Mouse (Mus musculus) G1E-ER4 (cell line): ENCODE results near the gene Hs3st3b1. TPM values are rescaled to one million over a fixed set of nuclear protein-coding genes. Genes with fewer than 3 reads are reported as not detected.

Experiments used
- GATA1 ChIP-seq: IDR thresholded peaks from one replicate; pipeline ENCODE4 v1.8.0; 2012; ENCODE audit warnings: low read length, inconsistent platforms
- polyA plus RNA-seq: library from polyadenylated mRNA; stranded (reverse); fragments of >175 nt; gene quantifications from 2 replicates; pipeline ENCODE4 v1.2.3, GENCODE M21; 2012

Hs3st3b1 gene
- polyA plus RNA-seq = not detected in 2 replicates

DNA sequence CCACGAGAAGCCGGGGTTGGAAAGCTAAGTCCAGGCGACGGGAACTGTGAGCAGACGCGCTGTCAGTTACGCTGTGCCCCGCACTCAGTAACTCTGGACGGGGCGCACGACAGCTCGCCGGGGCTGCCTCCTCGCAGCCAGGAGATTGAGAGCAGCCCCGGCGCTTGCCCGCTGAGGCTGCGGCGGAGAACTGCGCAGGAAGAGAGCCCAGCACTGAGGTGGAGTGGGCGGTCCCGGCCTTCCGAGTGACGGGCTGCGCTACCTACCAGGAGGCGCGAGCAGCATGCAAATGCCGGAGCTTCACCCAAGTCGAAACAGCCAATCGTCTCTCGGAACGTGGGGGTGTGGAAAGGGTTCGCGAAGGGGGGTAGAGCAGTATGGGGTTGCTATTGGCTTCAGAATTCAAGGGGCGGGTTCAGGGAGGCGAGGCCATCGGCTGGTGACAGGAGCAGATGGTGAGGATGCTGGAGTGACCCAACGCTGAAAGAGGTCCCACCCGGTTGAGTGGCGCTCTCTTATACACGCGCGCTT, at the start of gene Hs3st3b1:
Gene Hs3st3b1 (minus strand): TSS at position 200 of the 531 bp plus-strand sequence.
- TF ChIP-seq GATA1 = no peak

DNA sequence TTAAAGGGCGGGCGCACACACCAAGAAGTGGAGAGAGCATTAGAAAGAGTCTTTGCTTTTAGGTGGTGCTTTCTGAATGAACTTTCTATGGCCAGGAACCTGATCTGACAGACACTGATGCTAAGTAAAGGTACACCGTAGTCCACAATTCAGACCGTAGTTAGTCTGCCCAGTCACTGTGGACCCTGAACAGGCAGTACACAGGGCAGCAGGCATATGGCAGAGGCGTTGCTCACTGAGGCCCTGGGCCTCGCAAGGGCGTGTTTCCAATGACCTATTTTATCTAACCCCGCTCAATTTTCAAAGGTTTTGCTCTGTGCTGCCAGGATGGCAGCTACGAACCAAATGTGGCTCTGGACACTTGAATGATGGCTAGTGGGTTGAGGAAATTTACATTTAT, 49.4 kb upstream of the Hs3st3b1 start:
- TF ChIP-seq GATA1 = no peak

DNA sequence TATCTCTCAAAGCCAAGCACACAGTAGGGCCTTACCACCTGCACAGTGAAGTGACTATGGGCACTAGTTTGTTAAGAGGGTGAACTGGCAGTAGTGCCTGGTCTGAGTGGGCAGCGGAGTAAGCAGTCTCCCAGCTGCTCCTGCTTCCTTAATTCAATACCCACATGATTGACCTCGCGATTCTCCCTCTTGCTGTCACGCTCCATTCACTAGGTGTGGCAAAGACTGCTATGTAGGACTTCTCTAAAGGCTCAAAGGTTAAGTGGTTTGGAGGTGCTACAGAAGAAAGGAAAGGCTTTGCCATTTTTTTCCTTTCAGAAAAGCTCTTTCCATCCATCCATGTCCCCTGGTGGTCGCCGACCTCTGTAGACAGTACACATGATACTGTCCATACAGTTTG, 48.7 kb upstream of the Hs3st3b1 start:
- no peak for TF ChIP-seq GATA1

DNA sequence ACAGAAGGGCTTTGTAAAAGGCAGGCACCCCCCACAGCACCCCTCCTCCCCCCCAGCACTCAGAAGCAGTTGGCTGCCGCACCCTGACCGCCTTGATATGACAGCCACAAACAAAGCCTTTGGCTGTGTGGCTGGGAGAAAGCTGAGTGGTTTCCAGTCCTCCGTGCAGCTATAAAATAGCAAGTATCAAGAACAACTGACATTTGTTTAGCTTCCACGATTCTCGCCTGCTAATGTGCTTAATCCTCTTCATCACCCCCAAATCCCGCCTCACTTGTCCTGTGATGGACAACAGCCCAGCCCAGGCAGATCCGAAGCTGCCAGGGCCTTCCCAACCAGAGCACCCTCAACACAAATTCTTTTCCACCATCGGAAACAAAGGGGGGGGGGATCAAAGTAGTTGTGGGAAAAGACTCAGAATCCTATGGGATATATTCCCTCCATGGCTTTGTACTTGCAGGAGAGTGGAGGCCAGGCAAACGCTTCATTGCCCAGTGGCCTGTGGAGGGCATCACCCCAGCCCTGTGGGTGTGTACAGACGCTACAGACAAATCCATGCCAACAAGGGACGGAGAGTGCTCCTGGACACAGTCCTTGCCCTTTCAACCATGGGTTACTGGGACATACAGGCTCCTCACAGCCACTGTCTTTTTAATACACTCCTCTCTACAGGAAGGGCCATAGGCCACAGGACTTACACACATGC, 47.3 kb upstream of the Hs3st3b1 start:
- no peak for TF ChIP-seq GATA1

DNA sequence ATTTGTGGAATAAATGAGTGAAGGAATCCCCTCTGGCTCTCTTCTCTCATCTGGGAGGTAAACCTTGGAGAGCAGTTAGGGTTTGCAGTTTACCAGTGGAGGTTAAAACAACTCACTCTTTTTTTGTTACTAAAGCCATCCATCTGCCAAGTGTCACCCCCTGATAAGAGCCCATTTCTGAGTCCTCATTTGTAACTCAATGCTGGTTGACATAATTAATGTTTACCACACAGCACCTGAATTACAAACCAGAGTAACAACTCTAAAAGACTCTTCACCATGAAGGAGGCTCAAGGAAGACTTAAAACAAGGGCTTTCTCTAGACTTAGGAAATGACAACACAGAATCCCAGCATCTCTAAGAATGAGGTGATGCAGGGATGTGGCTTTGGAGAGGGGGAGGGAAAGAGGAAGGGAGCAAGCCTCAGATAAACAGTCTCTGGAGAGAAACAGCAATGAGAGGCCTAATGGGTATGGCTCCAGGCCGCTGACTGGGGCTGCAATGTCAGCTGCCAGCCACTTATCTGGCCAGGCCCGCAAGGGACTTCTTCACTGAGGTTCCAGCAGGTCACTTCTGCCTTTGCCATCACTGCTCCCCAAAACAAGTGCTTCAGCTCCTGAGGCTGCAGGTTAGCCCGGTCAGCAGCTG, 46.4 kb upstream of the Hs3st3b1 start:
- TF ChIP-seq GATA1 = no peak

DNA sequence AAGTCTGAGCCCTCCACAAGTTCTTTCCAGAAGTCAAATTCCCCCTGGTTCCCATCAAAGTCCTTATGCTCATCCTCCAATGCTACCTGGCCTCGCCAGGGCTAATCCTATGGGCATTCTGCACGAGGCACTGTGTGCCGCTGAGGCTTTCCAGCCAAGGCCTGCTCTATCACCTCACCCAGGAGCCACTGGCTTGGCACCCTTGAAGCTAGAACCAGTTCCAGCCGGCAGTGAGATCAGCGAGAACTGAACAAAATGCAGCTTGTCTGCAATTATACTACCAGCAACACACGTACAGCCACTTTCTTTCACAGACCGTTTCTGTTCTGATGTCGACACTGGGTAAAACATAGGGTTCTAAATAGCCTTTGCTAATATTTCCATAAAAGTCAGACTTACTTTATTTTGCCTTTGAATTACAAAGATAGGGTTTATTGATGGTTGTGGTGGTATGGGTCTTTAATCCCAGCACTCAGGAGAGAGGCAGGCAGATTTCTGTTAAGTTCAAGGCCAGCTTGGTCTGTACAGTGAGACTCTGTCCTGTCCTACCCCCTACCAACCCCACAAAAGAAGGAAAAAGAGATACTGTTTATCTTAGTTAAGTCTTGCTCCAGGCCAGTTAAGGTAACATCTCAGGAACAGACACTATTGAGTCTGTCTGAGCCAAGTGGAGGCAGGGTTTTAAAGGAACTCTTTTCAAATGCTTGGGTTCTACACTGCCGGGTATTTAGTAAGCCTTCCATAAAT, 45.7 kb upstream of the Hs3st3b1 start:
- no peak for TF ChIP-seq GATA1

DNA sequence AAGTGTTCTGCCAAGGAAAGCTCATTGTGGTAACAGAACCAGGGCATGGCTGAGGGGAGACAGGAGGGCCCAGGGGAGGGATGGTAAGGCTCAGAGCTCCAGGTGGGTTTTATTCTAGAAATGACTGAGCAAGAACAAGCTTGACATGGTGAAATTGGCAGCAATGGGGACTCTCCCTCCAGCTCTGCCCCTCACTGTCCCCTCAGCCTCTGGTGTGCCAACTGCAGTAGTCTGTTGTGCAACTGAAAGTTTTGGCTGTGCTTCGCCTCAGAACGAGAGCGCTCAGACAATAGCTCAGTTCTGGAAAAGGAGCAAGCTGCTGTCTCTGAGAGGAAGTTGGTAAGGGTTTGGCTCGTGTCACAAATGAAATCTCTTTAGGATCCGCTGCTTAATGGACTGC, 43.3 kb upstream of the Hs3st3b1 start:
- TF ChIP-seq GATA1 = no peak

DNA sequence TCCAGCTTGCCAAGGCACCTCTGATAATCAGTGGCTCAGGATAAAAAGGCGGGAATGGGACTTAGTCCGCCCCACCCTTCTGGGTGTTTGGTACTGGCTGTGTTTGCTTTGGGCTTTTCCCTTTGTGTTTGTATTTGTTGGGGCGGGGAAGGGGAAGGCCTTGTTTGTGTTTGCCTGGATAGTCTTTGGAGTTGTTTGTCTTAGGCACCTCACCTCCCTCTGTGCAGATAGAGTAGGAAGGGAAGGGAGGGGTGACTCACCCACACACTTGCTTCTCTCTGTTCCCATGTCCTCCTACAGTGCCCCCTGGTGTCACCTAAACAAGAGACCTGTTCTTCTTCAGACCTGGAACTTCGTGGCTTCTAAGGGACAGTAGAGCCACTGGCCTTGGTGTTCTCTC, 35.1 kb upstream of the Hs3st3b1 start:
- no peak for TF ChIP-seq GATA1

DNA sequence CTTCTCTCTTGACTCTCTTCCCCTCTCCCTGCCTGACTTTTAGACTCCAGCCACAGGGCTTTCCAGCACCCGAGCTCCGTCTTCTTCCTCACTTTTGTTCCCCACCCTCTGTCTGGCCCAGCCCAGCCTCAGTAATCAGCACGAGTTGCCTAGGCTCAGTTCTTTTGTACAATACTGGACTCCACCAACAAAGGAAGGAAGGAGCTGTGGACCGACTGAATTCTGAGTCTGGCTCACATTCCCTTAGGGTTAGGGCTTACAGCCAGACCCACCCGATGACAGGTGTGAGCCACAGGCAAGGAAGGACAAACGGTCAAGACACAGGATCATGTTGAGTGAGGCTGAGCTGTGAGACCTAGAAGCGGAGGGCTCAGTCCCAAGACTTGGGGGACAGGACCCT, 34.7 kb upstream of the Hs3st3b1 start:
- TF ChIP-seq GATA1 = no peak

DNA sequence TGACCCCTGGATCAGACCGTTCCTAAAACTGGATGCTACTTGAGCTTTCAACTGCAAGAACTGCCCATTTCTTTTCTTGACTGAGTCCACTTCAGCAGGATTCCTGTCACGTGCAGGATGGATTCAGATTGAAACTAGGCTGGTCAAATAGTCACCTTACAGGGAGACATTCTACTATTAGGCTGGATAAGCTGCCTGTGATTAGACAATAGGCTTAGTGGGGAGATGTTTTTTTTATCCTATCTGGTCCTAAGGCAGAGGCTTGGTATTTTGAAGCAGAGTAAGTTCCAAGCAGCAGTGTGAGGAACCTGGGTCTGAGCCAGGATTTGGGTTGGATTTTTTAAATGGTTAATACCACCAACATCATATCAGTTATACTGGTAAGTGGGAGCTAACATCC, 31.8 kb upstream of the Hs3st3b1 start:
- TF ChIP-seq GATA1 = no peak

DNA sequence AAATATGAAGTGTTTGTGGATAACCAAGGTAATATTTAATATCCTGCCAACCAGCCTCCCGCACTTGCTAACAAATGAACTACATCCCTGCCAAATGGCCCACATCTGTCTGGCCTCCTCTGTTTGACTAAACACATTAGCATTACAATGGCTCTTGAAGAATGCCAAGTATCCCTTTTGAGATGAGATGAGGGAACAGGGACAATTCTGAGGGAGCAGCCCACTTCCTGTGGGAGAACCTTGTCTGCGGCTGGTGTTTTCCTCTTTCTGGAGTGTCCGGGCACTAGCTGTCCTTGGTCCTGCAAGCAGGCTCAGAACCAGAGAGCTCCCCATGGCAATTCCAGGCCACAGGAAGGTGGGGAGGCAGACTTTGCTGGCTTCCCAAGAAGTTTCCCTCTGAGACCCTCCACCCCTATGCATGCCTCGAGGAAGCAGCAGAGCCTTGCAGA, 30.7 kb upstream of the Hs3st3b1 start:
- TF ChIP-seq GATA1 = no peak

DNA sequence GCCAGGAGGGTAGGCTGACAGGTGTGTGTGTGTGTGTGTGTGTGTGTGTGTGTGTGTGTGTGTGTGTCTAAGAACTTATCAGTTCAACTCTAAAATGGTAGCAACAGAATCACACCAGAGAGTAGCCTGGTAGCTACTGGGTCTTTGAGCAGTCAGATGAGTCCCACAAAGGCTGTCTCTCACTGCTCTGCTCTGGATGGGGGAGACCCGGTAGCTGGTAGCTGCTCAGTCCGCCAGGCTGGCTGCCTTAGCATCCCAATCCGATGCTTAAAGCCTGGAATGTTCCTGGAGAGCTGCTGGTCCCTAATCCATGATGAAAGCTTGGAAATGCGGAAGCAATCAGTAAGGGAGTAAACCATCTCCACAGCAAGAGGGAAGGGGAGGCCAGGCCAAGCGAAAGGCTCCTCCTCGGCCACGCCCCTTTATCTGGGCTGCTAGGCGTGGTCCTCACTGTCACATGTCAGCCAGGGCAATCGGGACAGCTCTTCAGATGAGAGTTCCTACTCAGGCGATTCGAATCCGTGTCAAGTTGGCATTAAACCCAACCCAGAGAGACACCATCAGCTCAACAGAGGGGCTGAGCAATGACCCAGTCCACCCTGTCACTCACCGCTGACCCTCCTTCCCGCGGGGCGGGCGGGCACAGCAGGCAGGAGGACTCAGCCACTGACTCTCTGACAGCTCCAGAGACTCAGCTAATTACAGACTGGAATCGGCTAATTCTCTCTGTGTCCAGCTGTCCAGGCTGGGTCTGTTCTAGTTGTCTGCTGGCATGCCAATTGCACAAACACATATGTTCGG, 29.9 kb upstream of the Hs3st3b1 start:
- no peak for TF ChIP-seq GATA1

DNA sequence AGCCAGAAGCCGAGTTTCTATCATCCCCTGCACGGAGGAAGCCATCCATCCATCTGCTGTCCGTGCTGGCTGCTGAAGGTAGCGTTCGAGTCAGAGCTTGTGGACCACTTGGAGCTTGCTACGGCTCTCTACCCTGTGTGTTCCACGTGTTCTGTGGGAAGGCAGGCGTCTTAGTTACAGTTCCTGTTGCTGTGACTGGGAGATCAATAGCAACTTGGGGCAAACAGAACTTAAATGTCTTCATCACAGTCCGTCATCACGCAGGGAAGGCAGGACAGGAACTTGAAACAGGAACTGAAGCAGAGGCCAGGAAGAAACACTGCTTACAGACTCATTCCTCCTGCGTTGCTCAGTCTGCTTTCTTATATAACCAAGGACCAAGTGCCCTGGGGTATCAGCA, 26.3 kb upstream of the Hs3st3b1 start:
- no peak for TF ChIP-seq GATA1

DNA sequence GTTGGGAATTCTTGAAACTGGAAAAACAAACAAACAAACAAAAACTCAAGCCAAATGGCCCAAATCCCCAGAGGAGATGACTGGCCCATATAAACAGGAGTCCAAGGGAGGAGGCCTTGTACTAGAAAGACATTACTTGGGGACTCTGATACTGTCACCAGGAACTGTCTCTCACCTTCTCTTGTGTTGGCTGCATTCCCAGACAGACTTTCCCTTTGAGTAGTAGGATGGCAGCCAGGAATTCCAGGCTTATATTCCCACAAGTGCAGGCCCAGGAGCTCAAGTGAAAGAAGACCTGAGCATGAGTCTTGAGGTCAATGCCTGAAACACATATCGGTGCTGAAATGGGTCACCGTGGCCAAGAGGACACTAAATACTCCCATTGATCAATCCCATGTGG, 24.9 kb upstream of the Hs3st3b1 start:
- no peak for TF ChIP-seq GATA1

DNA sequence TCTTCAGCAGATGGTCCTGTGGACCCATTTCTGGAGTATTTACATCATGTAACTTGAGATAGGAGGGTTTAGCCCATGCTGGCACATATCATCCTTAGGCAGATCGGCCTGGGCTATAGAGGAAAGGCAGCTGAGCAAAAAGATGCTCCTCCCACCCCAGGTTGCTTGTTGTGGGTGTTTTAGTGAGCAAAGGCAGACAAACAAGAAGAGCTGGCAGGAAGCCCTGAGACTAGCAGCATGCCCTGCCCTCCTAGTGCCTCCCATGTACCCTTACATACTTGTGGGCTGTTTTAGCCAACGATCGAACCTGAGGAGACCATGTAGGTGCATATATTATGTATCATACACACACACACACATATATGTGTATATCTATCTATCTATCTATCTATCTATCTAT, 21.9 kb upstream of the Hs3st3b1 start:
- no peak for TF ChIP-seq GATA1
